Mouse (Mus musculus) cerebellum, adult 8-10 months (tissue): ENCODE results near the gene St5.

Source experiments
- DNase-seq: peaks from one replicate; pipeline ENCODE4 v3.0.0; 2022

Gene St5

GRCm38 (mm10) chr7:109703190-109704015 is at the start of gene St5, which contains the start of gene Akip1:
Gene St5 (minus strand): TSS chr7:109703605.
Gene Akip1 (plus strand): TSS chr7:109703690.
- DNase-seq = peak; percentile 85

GRCm38 (mm10) chr7:109752008-109752925 is 48.9 kb upstream of the St5 start, which contains the start of gene Tmem9b:
Gene Tmem9b (minus strand): TSS chr7:109752875.
- peak; percentile 73 for DNase-seq

GRCm38 (mm10) chr7:109751427-109752007 is 48.1 kb upstream of the St5 start:
- no peak for DNase-seq

- no peak for DNase-seq
These were observed 44.3 kb upstream of the St5 start for GRCm38 (mm10) chr7:109747747-109748146.

GRCm38 (mm10) chr7:109741703-109742102 is 38.3 kb upstream of the St5 start:
- no peak for DNase-seq

GRCm38 (mm10) chr7:109741060-109741459 is 37.7 kb upstream of the St5 start:
- no peak for DNase-seq

- no peak for DNase-seq
These were observed 36.5 kb upstream of the St5 start for GRCm38 (mm10) chr7:109739822-109740370.

GRCm38 (mm10) chr7:109734806-109735205 is 31.4 kb upstream of the St5 start:
- DNase-seq = no peak

GRCm38 (mm10) chr7:109731626-109732025 is 28.2 kb upstream of the St5 start, which contains the start of gene Ascl3:
Gene Ascl3 (minus strand): TSS chr7:109731726.
- DNase-seq = no peak

GRCm38 (mm10) chr7:109723697-109724096 is 20.3 kb upstream of the St5 start, which contains the start of gene BC051019:
Gene BC051019 (minus strand): TSS chr7:109723850.
- DNase-seq = no peak

- no peak for DNase-seq
These were observed 19.7 kb upstream of the St5 start for GRCm38 (mm10) chr7:109723114-109723513.

GRCm38 (mm10) chr7:109722618-109723017 is 19.2 kb upstream of the St5 start:
- no peak for DNase-seq

GRCm38 (mm10) chr7:109719286-109719685 is 15.9 kb upstream of the St5 start:
- DNase-seq = peak; percentile 32

GRCm38 (mm10) chr7:109713434-109713982 is 10.1 kb upstream of the St5 start:
- DNase-seq = no peak

- no peak for DNase-seq
These were observed 8.8 kb upstream of the St5 start for GRCm38 (mm10) chr7:109712198-109712597.

- no peak for DNase-seq
These were observed 6.7 kb upstream of the St5 start for GRCm38 (mm10) chr7:109710069-109710468.

- DNase-seq = no peak
These were observed 5.6 kb upstream of the St5 start for GRCm38 (mm10) chr7:109708961-109709382.

GRCm38 (mm10) chr7:109707023-109707785 is 3.8 kb upstream of the St5 start:
- DNase-seq = peak; percentile 64

GRCm38 (mm10) chr7:109704461-109704860 is 1.1 kb upstream of the St5 start:
- no peak for DNase-seq

GRCm38 (mm10) chr7:109704016-109704377 is 592 bp upstream of the St5 start:
- no peak for DNase-seq

- DNase-seq = peak; percentile 21
These were observed 684 bp downstream of the St5 start for GRCm38 (mm10) chr7:109702721-109703120.

- DNase-seq = no peak
These were observed 3.2 kb downstream of the St5 start for GRCm38 (mm10) chr7:109700213-109700612.
